Mouse (Mus musculus): ENCODE data around the gene Dab2ip.

The Dab2ip gene

GRCm38 (mm10) chr2:35557911-35558825 is at the start of gene Dab2ip:
TSS of gene Dab2ip (plus strand) at chr2:35558266.
- no peak for DNase-seq

- no peak for DNase-seq
These were observed 49.3 kb upstream of the Dab2ip start for GRCm38 (mm10) chr2:35508597-35509342.

DNA sequence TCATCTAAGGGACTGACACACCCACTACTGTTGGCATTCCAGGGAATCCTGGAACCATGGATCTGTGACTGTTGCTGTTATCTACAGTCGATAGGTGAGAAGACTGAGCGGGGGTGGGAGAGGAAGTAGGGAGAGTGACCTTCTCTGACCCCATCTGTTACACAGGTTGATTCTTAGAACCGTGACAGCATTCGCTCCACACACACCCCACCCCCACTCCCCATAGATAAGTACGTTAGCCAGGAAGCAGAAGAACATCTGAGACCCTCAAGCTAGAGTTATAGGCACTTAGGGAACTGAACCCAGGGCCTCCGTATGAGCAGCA is 48.8 kb upstream of the Dab2ip start:
- DNase-seq = peak in 1 of 2 experiments; percentile 39

GRCm38 (mm10) chr2:35509888-35510287 is 48.2 kb upstream of the Dab2ip start:
- DNase-seq = no peak

DNA sequence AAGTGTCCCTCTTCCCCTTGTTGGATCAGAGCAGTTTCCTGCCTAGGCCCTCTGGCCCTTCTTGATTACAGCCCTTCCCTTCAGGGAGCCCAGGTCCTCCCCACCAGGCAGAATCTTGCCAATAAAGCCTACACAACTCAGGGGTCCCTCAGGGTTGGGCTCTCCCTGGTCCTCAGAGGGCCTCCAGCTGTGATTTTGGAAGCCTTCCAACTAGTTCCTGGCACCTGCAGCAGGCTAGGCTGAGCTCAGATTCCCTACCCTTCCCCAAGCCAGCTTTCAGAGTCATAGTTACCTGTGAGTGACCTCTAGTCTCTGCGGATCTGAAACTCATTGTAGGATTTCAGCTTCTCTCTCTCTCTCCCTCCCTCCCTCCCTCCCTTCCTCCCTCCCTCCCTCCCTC is 47.1 kb upstream of the Dab2ip start:
- no peak for DNase-seq

DNA sequence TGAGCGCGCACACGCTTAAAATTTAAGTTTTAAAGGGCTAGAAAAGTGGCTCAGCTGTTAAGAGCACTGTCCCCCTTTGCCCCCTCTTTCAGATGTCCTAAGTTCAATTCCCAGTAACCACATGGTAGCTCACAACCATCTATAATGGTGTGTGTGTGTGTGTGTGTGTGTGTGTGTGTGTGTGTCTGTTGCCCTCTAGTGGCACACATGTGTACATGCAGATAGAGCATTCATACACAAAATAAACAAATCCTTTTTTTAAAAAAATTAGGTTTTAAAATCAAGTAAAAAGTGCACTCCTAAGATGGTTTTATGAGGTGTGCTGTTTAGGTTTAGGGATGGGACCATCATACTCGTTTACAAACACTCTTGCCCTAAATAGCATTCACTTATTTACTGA is 45.8 kb upstream of the Dab2ip start:
- no peak for DNase-seq

- DNase-seq = no peak
These were observed 43.8 kb upstream of the Dab2ip start for GRCm38 (mm10) chr2:35514051-35514892.

DNA sequence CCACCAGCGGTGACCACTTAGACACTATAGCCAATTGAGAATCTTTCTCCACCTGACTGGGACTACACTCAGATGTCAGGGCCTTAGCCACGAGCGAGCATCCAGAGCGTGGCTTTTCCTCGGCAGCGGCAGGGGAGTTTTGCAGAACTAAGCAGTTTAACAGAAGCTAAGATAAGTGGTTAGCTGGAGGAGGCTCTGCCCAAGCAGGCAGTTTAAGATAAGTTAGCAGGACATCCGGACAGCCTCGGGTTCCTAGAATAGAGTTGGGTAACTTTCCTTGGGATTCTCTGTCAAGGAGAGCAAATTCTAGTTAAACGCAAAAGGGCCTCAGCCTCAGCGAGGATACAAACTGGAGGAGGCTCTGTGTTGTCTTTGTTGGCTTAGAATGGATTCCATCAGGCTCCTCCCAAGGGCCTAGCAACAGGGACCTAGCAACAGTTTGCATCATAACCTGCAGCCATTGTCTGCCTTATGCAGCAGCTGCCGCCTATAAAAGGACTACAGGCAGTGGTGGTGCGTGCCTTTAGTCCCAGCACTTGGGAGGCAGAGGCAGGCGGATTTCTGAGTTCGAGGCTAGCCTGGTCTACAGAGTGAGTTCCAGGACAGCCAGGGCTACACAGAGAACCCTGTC is 31.3 kb upstream of the Dab2ip start:
- DNase-seq = no peak

GRCm38 (mm10) chr2:35529086-35529485 is 29.0 kb upstream of the Dab2ip start:
- DNase-seq = no peak

DNA sequence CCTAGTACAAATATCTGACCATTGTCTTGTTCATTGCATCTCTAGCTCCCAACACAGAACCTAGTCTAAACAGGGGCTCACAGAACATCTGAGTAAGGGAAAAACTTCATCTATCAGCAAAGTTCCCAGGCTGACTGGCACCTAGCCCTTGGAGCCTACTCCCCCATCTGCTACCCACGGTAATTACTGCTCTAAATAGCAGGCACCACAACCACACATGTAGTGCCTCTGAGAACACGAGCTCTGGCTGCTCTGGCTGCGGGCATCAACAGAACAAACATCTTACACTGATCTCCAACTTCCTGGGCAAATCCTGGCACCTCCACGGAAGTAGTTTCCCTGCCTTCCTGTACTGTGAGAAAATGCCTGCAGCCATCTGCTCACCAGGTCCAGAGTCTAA is 28.2 kb upstream of the Dab2ip start:
- no peak for DNase-seq

DNA sequence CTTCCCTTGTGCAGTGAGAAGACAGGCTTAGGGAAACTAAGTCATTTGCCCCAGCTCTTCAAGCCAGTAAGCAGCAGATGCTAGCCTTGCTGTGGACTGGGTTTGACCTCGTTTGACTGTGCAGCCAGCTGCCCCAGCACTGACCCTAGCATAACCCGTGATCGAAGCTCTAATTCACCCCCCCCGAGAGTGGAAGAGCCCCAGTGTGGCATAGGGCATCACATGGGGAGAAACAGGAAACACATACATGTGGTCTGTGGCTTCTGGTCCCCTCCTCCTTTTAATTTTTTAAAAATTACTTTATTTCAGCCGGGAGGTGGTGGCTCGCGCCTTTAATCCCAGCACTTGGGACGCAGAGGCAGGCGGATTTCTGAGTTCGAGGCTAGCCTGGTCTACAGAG is 27.3 kb upstream of the Dab2ip start:
- no peak for DNase-seq

GRCm38 (mm10) chr2:35533646-35534045 is 24.4 kb upstream of the Dab2ip start:
- DNase-seq = no peak

DNA sequence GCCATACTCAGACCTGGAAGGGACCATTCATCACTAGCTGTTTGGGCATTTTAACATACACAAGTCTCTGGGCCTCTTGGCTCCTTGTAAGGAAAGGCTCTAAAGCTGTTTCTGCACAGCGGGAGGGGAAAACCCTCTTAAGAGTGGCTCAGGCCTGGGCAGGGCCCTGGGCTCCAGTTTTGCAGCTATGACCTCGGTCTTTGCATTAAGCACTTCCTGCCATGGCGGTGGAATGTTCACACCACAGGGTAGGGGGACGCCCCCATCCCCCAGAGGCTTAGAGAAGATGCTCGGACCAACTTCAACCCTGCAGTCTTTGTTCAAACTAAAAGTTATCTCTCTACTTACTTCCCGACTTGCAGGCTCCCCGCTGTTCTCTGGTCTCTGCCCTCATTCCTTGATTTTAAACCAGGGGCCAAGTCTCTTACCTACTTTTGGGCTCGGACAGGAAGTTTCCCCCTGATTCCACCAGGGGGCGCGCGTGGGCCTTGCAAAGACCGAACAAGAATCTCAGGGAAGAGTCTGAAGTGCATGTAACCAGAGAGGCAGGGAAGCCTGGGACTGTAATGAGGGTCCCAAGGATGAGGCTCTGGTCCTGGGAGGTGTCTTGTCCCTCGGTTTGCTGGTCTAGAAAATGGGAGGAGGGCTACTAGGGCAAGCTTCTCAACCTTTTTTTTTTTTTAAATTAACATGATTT is 18.6 kb upstream of the Dab2ip start:
- DNase-seq = peak; percentile 91 to 92

DNA sequence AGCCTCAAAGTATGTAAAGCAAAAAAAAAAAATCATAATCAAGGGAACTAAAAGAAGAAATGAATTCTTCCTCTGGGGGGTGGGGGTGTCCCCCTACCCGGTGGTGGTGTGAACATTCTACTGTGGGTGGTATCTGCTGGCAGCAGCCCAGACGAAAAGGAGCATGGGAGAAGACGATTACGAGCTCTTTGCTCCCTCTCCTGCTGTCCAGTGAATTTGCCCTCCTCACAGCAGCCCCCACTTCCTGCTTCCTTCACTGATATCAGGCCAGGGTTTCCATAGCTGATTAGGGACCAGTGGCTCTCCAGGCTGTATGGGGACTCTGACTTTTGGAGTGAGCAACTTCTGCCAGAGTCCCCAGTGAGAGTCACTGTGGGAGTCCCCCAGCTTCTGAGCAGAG is 17.3 kb upstream of the Dab2ip start:
- DNase-seq = no peak

- peak; percentile 67 to 68 for DNase-seq
These were observed 13.3 kb upstream of the Dab2ip start for GRCm38 (mm10) chr2:35544717-35545116.

- DNase-seq = no peak
These were observed 12.9 kb upstream of the Dab2ip start for GRCm38 (mm10) chr2:35545125-35545590.

DNA sequence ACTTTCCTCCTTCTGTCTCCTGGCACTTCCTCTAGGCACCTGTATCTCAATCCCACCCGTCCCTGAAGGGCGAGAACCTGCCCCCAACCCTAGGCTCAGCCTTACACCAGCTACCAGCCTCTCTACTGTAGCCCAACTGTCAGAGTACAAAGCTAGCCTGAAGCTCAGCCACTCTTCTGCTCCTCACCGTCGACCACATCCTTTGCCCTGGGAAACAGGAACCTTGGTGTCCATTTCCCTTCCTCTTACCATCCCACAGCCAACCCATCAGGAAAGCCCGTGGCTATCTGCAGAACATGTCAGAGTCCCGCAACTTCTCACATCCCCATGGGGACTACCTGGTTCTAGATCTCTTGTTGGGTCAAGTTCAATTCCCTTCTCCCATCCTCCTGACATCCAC is 11.6 kb upstream of the Dab2ip start:
- no peak for DNase-seq

- no peak for DNase-seq
These were observed 8.9 kb upstream of the Dab2ip start for GRCm38 (mm10) chr2:35549191-35549590.

GRCm38 (mm10) chr2:35550097-35550496 is 8.0 kb upstream of the Dab2ip start:
- DNase-seq = no peak

DNA sequence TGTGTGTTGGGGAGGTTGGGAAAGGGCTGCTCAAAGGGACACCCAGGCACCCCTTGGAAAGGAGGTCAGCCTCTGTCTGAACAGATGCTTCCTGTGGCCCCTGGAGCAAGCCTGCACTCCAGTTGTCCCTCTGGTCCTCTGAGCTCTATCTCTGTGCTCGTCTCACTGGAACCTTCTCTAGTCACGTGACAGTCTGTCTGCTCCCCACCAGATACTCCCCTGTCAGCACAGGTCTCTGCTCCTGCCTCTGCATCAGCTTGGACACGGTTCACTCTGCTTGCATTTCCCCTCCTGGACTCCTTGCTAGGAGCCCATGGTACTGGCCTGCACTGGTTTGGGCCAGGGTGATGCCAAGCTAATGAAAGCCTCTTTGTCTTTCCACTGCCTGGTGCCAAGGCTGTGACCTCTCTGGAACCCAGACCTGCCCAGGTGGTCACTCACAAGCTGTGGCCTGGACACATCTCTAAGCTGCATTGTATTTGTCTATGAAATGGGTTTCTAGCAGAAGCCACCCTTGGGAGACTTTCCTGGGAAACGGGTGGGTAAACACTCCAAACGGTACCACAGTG is 1.1 kb upstream of the Dab2ip start:
- no peak for DNase-seq

GRCm38 (mm10) chr2:35558826-35559550 is 922 bp downstream of the Dab2ip start:
- DNase-seq = no peak
